Mouse (Mus musculus) E14TG2a.4 (cell line): Measurements from ENCODE around the gene Il16.

Source experiments
- CTCF ChIP-seq: conservative IDR thresholded peaks from 2 replicates; pipeline ENCODE4 v1.5.1; 2014; ENCODE audit warnings: low read length
- NANOG ChIP-seq: IDR thresholded peaks from 2 replicates; pipeline ENCODE4 v1.6.1; 2014; ENCODE audit warnings: borderline replicate concordance, low read length, mixed read lengths

- no peak for TF ChIP-seq CTCF
- no peak for TF ChIP-seq NANOG
These were observed 109.8 kb downstream of the Il16 start for GRCm38 (mm10) chr7:83635726-83636125.
